Mouse (Mus musculus) mouse trophoblast stem cell (cell line): ENCODE results near the gene Hist1h2ap.
"Not testable (repeated sequence)": the region's sequence is repeated elsewhere in the genome, so short reads cannot be mapped to it uniquely, and the experiment has no call there.

ENCODE experiments used
- in situ Hi-C, 2 experiments: fragments of 300-500 bp; cut with MseI, MboI; formaldehyde crosslinking; loops; 2 replicates in 1 of 2; 3 replicates in 1 of 2; pipeline ENCODE4 v1.15.1; 2025

Hist1h2ap gene

DNA sequence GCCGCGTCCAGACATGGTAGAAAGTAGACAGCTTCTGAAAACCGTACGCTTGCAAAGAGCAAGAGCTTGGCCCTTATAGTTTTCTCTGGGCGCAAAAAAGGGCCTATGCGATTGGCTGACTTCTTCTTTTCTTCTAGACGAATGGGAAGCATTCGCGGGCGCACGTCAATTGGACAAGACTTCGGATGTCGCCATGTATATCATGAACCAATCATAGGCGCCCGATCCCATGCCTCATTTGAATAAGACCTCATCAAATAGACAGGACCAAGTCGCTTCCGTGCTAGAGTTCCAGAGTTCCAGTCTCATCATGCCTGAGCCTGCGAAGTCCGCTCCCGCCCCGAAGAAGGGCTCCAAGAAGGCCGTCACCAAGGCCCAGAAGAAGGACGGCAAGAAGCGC lies at the start of gene Hist1h2ap, which contains the start of gene Hist1h2br:
Gene Hist1h2ap, minus strand, starts transcription at position 47 of the 400 bp plus-strand sequence.
Gene Hist1h2br, plus strand, starts transcription at position 283 of the 400 bp plus-strand sequence.
- in situ Hi-C loops = not testable (repeated sequence)

DNA sequence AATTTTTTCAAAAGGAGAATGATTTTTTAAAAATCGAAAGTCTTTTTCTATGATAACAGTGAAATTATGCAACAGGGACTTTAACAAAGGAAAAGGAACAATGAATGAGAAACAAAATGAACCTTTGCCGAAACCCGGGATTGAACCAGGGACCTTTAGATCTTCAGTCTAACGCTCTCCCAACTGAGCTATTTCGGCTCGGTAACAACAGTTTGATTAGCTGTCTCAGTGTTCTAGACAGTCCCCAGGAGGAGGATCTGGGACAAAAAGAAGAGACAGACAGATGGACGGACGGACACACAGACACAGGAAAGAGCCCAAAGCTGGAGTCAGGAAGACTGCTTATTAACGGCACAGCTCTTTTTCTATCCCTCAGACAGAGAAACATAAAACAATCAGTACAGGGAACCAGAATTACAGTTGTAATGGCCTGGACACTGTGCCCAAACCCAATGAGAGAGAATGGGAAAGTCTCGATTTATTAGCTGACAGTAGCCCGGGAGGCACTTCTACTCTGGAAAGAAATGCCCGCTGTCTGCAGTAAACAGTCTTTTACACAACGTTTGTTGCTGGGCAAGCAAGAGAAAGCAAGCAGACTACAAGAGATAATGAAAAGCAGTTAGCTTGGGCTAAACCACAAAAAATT lies 49.6 kb upstream of the Hist1h2ap start:
- in situ Hi-C loops = no loop called here

DNA sequence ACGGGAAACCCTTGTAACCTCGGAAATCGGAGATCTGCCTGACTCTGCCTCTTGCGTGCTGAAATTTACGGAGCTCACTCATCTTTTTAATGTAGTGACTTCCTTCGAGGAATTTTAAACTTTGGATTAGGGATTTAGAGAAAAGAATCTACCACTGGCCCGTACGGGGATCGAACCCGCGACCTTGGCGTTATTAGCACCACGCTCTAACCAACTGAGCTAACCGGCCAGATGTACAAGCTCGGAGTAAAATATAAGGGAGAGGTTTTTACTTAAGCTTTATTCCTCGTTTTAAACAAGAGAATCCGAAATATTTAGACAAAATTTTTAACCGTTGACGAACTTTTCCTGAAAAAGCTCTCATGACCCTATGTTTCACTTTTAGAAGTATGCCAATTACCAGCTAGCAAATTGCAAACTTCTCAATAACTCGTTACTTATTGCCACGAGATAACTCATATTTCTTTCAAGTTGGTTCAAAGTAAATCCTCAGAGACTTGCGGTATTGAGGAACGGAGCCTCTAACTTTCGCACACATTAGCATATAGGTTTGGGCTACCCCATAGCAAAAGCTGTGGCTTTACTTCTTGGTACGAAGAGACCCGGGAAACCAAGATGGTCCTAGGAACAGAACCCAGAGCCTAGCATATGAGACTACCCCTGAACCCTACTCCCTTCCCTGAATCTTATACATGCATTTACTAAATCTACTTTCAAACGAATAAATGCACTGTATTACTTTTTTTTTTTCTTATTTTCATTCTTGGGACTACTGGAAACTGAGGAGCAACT lies 48.8 kb upstream of the Hist1h2ap start:
- in situ Hi-C loops = no loop called here

DNA sequence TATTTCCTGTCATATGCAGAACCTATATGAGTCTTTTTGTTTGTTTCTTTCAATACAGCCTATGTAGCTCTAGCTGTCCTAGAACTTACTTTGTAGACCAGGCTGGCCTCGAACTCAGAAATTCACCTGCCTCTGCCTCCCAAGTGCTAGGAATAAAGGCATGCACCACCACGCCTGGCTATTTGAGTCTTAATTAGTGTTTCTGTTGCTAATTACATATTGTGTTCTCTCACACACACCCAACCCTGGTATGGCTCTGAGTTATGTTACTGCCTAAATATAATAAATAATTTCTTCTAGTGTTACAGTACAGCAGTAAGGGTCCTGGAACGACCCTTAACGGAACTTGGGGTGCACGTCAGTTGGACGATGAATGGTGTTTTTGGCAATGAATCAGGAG lies 47.4 kb upstream of the Hist1h2ap start:
- in situ Hi-C loops = no loop called here

DNA sequence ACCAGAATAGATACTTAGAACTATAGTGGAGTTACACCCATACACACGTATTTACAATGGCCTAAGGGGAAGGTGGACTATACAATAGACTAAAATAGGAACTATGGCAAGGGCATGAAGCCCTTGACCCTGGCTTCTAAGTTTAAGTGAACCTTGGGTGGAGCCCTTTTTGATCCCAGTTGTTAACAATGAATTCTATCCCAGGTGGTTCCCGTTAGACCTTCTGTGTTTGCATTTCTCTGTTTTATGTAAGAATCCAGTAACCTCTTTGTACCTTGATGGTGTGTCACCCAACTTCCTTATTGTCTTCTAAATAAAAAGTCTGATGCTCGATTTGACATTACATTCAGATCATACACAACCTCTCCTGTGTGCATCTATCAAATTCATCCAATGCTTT lies 32.2 kb upstream of the Hist1h2ap start:
- in situ Hi-C loops = not testable (repeated sequence)

DNA sequence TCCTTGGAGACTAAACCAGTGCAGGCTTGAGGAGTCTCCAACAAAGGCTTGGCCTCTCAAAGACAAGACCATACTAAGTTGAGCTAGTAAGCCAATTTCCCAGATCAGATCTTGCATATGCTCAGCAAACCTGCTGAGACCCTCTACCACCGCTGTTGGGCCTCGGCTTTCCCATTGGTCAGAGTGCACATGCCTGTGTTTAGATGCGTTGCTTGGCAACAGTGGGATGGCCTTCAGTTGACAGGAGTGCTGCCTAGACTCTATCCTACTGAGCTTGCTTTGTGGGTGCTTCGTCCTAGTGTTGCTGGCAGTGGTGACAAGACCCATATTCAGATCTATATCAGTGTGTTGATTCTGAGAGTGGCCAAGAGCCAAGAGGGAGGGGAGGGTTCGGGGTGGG lies 28.3 kb upstream of the Hist1h2ap start:
- in situ Hi-C loops = no loop called here

DNA sequence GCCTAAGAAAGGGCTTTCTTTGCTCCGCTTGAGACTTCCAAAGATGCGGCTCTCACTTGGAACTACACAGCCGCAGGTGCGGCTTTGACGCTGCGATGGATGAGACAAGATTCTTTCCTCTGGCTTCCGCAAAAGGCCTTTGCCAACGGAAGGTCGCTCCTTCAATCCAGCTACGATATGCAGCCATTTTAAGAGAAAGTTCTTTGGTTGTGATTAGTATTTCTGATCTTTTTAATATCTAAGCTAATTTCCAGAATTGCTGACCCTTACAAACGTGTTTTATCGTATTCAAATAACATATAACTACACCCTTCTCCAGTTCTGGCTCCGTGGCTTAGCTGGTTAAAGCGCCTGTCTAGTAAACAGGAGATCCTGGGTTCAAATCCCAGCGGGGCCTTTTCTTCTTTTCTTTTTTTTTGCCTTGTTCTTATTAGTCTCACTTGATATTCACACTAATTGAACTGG lies 22.4 kb upstream of the Hist1h2ap start:
- in situ Hi-C loops = loop anchor here (10.0 kb wide), 4 partner anchors 49 to 1579 kb away; no protein-coding TSS in a partner anchor

DNA sequence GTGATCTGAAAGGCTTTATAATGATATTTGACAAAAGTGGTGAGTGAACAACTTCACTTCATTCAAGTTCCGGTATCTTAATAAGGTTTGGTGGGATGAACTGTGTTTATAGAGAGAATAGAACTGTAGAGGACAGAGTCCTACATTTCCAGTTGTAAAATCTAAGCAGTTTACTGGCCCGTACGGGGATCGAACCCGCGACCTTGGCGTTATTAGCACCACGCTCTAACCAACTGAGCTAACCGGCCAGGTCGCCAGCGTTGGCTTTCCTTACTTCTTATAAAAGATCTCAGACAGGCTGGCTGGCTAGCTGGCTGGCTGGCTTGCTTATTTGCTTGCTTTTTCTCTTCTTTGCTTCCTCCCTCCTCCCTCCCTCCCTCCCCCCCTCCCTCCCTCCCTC lies 21.8 kb upstream of the Hist1h2ap start:
- in situ Hi-C loops = loop anchor here (10.0 kb wide), 4 partner anchors 50 to 1580 kb away; no protein-coding TSS in a partner anchor

DNA sequence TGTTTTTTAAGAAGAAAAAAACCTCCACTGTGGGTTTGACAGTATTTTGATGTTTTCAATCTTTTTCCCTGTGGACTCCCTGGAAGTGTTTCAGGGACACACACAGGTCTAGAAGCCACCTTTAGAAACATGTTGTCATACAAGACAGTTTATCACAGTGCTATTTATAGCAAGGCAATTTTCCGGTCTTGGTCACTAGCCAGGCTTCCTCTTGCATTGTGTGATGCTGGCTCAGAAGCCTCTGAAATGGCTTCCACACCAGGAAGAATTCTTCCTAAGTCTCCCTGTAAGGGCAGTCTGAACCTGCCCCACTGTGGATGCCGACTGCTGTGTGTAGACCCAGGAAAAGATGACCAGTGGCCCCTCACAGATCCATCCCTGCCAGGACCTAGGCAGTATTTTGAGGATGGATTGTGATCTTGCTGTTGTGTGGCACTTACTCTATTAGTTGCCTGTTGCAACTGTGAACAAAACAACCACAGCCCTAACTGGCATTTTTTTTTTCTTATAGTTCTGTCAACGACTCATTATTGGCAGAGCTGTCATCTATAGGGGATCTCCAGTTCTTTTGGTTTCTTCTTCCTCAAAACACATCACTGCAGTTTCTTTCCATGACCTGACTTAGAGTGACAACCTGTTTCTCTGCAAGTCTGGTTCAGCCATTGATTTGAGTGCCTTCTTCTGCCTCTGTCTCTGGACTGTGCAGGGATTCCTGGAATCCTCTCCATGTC lies 19.1 kb upstream of the Hist1h2ap start:
- in situ Hi-C loops = loop anchor here (10.0 kb wide), 4 partner anchors 52 to 1582 kb away; no protein-coding TSS in a partner anchor

DNA sequence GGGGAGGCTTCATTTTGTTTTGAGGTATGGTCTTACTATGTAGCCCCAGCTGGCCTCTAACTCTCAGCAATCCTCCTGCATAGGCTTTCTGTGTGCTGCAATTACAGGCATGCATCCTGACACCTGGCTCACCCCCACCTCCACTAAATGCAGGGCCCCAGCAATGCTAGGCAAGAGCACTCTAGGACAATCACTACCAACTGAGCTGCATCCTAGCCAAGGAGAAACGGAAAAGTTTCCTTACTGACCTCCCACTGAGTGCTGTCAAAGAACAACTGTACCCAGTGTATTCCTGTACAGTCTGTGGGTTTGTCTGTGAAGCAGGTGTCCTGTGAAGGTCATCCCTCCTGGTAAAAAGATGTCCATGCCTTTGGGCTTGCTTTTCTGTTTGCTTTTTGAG lies 17.4 kb upstream of the Hist1h2ap start:
- in situ Hi-C loops = loop anchor here (10.0 kb wide), 4 partner anchors 54 to 1584 kb away; no protein-coding TSS in a partner anchor

DNA sequence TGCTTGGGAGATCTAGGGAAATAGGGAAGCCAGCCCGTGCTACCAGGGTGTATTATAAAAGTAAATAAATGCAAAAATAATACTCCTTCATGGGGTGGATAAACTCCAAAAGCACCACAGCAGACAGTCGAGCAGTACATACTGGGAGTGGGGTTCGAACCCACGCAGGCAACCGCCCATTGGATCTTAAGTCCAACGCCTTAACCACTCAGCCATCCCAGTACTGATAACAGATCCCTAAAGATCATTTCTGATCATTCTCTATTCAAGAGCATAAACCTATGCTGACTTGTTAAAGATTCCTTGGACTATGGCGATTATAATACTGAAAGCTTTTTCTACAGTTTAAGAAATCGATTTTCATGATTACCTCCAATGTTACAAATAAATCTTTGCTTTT lies 14.6 kb upstream of the Hist1h2ap start:
- in situ Hi-C loops = no loop called here

DNA sequence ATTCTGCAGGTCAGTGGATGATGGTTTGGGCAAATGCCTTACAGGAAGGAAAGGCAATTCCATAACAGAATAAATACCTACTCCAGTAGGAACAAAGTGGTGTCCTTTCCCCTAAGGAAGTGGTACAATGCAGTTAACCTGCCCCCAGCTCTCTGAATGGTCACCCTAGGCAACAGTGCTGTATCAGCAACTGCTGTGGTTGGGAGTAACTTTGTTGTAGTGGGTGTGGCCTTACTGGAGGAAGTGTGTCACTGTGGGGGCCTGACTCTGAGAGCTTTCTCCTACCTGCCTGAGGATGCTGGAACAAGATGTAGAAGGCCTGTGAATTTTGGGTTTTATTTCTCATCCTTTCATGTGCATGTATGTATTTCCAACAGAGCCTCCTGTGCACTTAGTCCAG lies 13.0 kb upstream of the Hist1h2ap start:
- in situ Hi-C loops = not testable (repeated sequence)

DNA sequence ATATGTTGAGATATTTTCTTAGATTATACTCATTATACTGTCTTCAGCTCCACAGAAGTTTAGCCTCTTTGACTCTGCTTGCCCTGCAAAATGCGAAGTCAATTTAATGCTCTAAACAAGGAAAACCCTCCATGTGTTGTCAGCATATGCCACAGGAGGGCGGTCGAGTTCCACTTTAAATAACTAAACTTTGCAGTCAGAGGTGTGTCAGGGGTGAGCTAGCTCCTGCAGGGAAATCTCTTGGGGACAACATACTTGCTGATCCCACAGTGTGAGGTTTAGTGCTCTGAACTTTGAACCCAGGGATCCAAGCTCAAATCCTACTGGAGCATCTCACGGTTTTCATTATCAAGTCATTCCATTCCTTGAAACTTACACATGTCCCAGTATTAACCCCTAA lies 7.2 kb upstream of the Hist1h2ap start:
- in situ Hi-C loops = not testable (repeated sequence)

DNA sequence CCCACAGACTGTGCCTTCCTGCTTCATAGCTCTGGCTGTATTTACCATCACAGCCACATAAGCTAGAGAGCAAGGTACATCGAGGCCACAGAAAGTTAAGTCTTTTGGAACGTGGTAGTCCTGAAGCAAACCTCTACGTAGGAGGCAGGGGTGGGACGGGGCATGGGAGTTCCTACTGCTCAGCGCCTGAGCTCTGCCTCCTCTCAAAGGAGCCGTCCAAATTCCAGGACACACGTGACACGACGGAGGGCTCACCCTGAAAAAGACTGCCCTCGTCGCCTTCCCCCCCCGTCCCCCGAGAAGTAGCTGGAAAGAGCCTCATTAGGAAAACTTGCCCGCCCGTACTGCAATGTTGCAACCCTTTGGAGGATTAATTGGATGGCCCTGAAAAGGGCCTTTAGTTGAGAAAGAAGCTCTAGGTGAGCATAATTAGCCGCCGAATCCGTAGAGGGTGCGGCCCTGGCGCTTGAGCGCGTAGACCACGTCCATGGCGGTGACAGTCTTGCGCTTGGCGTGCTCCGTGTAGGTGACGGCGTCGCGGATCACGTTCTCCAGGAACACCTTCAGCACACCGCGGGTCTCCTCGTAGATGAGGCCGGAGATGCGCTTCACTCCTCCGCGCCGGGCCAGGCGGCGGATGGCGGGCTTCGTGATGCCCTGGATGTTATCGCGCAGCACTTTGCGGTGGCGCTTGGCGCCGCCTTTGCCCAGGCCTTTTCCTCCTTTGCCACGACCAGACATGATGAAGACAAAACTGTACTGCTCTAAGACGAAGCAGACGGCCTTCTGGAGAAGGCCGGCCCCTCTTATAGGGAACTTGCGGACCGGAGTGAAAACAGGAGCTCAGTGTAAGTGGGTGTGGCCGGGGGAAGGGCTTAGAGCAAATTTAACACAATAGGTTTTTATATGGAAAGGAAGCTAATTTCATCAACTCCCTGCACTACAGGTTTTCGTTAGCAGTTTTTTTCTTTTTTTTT lies 1.6 kb downstream of the Hist1h2ap start, which contains the start of gene Hist1h4n:
Gene Hist1h4n, minus strand, starts transcription at position 779 of the 977 bp plus-strand sequence.
- in situ Hi-C loops = not testable (repeated sequence)

DNA sequence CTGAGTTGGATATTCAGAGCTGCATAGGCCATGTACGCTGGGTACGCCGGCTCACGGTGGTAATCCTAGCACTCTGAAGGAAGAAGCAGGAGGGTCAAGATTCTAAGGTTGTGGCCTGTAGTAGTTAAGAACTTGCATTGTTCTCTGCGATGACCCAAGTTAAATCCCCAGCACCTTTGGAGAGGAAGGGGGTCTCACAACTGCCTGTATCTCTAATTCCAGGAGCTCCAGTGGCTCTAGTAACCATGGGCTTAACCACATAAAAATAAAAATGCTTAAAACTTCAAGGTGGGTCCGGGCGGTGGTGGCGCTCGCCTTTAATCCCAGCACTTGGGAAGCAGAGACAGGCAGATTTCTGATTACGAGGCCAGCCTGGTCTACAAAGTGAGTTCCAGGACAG lies 3.0 kb downstream of the Hist1h2ap start:
- in situ Hi-C loops = no loop called here

DNA sequence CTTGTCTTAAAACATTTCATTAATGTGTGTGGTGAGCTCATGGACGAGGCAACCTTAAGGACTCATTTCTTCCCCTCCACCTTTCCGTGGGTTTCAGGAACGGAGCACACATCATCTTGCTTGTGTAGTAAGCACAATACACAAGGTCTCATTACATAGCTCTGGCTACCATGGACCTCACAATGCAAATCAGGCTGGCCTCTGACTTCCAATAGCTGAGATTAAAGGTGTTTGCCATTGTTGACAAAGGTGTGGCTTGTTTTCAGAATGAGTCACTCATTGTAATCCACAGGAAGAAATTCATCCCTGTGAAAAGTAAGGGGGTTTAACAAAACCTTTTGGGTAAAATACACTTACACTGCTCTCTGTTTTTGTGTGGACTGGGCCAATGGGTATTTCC lies 4.8 kb downstream of the Hist1h2ap start:
- in situ Hi-C loops = no loop called here

DNA sequence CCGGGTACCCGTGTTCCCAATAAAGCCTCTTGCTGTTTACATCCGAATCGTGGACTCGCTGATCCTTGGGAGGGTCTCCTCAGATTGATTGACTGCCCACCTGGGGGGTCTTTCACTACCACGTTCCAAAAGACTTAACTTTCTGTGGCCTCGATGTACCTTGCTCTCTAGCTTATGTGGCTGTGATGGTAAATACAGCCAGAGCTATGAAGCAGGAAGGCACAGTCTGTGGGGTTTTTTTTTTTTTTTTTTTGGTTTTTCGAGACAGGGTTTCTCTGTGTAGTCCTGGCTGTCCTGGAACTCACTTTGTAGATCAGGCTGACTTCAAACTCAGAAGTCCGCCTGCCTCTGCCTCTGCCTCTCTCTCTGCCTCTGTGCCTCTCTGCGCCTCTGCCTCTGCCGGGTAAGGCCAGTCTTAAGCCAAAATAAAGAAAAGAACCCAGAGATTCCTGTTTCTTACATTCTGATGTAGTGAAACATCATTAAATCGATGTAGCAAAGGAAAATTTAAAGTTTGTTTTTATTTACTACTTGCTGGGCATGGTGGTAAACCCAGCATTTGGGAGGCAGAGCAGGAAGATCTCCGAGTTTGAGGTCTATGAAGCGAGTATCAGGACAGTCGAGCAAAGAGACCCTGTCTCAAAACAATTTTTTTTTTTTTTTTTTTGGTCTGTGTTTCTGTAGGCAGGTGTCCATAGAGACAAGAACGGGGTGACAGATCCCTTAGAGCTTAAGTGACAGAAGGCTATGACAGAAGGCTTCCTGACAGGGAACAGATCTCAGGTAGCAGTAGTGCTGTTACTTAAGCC lies 13.0 kb downstream of the Hist1h2ap start:
- in situ Hi-C loops = not testable (repeated sequence)

DNA sequence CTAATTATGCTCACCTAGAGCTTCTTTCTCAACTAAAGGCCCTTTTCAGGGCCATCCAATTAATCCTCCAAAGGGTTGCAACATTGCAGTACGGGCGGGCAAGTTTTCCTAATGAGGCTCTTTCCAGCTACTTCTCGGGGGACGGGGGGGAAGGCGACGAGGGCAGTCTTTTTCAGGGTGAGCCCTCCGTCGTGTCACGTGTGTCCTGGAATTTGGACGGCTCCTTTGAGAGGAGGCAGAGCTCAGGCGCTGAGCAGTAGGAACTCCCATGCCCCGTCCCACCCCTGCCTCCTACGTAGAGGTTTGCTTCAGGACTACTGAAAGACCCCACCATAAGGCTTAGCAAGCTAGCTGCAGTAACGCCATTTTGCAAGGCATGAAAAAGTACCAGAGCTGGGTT lies 21.2 kb downstream of the Hist1h2ap start:
- in situ Hi-C loops = not testable (repeated sequence)

DNA sequence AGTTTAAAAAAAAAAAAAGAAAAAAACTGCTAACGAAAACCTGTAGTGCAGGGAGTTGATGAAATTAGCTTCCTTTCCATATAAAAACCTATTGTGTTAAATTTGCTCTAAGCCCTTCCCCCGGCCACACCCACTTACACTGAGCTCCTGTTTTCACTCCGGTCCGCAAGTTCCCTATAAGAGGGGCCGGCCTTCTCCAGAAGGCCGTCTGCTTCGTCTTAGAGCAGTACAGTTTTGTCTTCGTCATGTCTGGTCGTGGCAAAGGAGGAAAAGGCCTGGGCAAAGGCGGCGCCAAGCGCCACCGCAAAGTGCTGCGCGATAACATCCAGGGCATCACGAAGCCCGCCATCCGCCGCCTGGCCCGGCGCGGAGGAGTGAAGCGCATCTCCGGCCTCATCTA lies 21.8 kb downstream of the Hist1h2ap start, which contains the start of gene Hist1h4m:
Gene Hist1h4m, plus strand, starts transcription at position 208 of the 400 bp plus-strand sequence.
- in situ Hi-C loops = not testable (repeated sequence)

DNA sequence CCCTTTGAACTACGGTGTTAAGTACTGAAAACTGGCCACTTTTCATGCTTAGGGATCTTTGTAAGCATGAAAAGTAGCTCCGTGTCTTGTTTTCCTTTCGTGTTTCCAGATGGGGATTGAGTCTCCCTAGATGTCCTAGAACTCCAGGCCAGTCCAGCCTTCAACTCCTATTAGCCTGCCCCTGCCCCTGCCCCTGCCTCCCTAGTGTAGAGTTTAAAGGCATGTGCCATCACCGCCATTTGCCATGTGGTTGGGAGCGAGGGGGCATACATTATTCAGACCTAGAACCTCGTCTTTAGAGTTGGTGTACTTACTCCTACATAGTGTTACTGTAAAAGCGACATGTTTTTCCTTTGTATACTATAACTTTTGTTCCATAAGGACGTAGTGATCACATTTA lies 22.2 kb downstream of the Hist1h2ap start:
- in situ Hi-C loops = not testable (repeated sequence)
